Mouse (Mus musculus): ENCODE results near the gene Ulk3.

- no peak for TF ChIP-seq POLR2A (IDR thresholded peaks at IDR 0.05; ENCODE audit: low read depth, low read length)
- no peak for TF ChIP-seq CTCF (IDR thresholded peaks at IDR 0.05; ENCODE audit: extremely low read depth, insufficient read length, insufficient replicate concordance, low read depth, low read length)
Observed at GRCm38 (mm10) chr9:57600620-57601352, 11.5 kb downstream of the Ulk3 start.

All from small intestine, adult 2 months (tissue).